Mouse (Mus musculus): ENCODE data around the gene Kbtbd7. TPM values are rescaled to one million over a fixed set of nuclear protein-coding genes. Genes with fewer than 3 reads are reported as not detected.
"Not testable (repeated sequence)": the region's sequence is repeated elsewhere in the genome, so short reads cannot be mapped to it uniquely, and the experiment has no call there.

Kbtbd7 gene
- polyA plus RNA-seq, 1 experiment from 2014 or later = 12.8 TPM

GRCm38 (mm10) chr14:79441441-79441840 lies 15.1 kb downstream of the Kbtbd7 start:
- Histone ChIP-seq H3K36me3 (ENCODE audit: control insufficient read depth, insufficient read depth, low read length) (no peaks in the 10 kb centered on the region), H3K4me2 (ENCODE audit: low read depth, low read length) (no peak overlapping the region), H3K27me3 (ENCODE audit: control insufficient read depth, insufficient read depth, low read depth, low read length) (no peaks in the 10 kb centered on the region), H3K4me3 (ENCODE audit: low read length) (no peak overlapping the region), H3K9me3 (ENCODE audit: control insufficient read depth, low read length) (no peaks in the 10 kb centered on the region; the same call in 1 of the 2 replicates), H3K4me1 (replicated peaks; ENCODE audit: control insufficient read depth, insufficient read depth, low read length) (no peaks in the 10 kb centered on the region), H3K27ac (ENCODE audit: low read length) (no peak overlapping the region), H3K9ac (ENCODE audit: low read length) (no peak overlapping the region)
- no peak for ATAC-seq (ENCODE audit: low read depth)
- WGBS = 60% methylated on average over 5 of the region's 5 CpGs

- Histone ChIP-seq H3K4me3 (ENCODE audit: low read length) (no peak overlapping the region), H3K27ac (ENCODE audit: low read length) (no peak overlapping the region), H3K9me3 (ENCODE audit: control insufficient read depth, low read length) (no peaks in the 10 kb centered on the region; the same call in 1 of the 2 replicates), H3K27me3 (ENCODE audit: control insufficient read depth, insufficient read depth, low read depth, low read length) (no peaks in the 10 kb centered on the region), H3K4me1 (replicated peaks; ENCODE audit: control insufficient read depth, insufficient read depth, low read length) (no peaks in the 10 kb centered on the region), H3K4me2 (ENCODE audit: low read depth, low read length) (no peak overlapping the region), H3K9ac (ENCODE audit: low read length) (no peak overlapping the region), H3K36me3 (ENCODE audit: control insufficient read depth, insufficient read depth, low read length) (no peaks in the 10 kb centered on the region)
- ATAC-seq (ENCODE audit: low read depth) = no peak
- 73% methylated on average over 9 of the region's 9 CpGs for WGBS
These were observed 18.3 kb downstream of the Kbtbd7 start for GRCm38 (mm10) chr14:79444601-79445000.

DNA sequence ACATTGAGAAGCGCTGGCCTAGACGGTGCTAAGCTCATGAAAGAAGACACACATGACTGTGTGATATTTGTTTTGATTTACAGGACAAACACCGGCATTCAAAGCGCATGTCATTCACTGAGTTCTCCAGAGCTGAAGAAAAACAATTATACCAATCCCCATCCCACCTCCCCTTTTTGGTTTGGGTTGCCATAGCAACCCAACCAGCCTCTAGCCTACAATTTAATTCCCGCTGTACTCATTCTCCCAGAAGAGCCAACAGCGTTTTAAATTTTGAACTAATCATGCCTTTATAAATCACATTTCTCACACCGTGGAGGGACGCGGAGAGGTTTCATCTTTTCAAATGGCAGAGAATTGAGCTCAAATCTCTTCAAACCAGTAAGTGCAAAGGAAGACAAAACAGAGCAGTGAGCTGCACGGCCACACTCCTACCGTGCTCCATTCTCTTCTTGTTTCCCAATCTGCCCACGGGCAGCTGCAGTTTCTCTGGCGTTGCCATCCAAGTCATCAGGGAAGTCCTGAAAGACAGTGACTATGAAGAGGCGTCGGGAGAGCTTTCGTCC lies 18.8 kb downstream of the Kbtbd7 start:
- no peaks in the 10 kb centered on the region for H3K27me3 ChIP-seq (ENCODE audit: control insufficient read depth, insufficient read depth, low read depth, low read length)
- H3K9me3 ChIP-seq (ENCODE audit: control insufficient read depth, low read length) = no peaks in the 10 kb centered on the region
- no peak overlapping the region for H3K4me2 ChIP-seq (ENCODE audit: low read depth, low read length)
- H3K36me3 ChIP-seq (ENCODE audit: control insufficient read depth, insufficient read depth, low read length) = no peaks in the 10 kb centered on the region
- H3K4me3 ChIP-seq (ENCODE audit: low read length) = no peak overlapping the region
- H3K27ac ChIP-seq (ENCODE audit: low read length) = no peak overlapping the region
- 65% methylated on average over 16 of the region's 16 CpGs for WGBS
- H3K4me1 ChIP-seq (replicated peaks; ENCODE audit: control insufficient read depth, insufficient read depth, low read length) = no peaks in the 10 kb centered on the region
- H3K9ac ChIP-seq (ENCODE audit: low read length) = no peak overlapping the region
- ATAC-seq (ENCODE audit: low read depth) = no peak

- peak within 1 kb of the TSS; percentile 70 for H3K4me3 ChIP-seq (ENCODE audit: low read length)
- ATAC-seq (ENCODE audit: low read depth) = peak; percentile 94
- 14% methylated on average over 34 of the region's 89 CpGs for WGBS
- not testable (repeated sequence) for H3K27me3 ChIP-seq (ENCODE audit: control insufficient read depth, insufficient read depth, low read depth, low read length); H3K36me3 ChIP-seq (ENCODE audit: control insufficient read depth, insufficient read depth, low read length); H3K4me1 ChIP-seq (replicated peaks; ENCODE audit: control insufficient read depth, insufficient read depth, low read length); H3K9me3 ChIP-seq (ENCODE audit: control insufficient read depth, low read length)
- H3K27ac ChIP-seq (ENCODE audit: low read length) = peak within 1 kb of the TSS; percentile 68
- H3K9ac ChIP-seq (ENCODE audit: low read length) = peak within 1 kb of the TSS; percentile 73
- H3K4me2 ChIP-seq (ENCODE audit: low read depth, low read length) = peak within 1 kb of the TSS; percentile 72
These were observed 25.6 kb downstream of the Kbtbd7 start, which contains the start of gene Kbtbd6 for GRCm38 (mm10) chr14:79451681-79452590. Gene Kbtbd6, plus strand, starts transcription at chr14:79451835.

DNA sequence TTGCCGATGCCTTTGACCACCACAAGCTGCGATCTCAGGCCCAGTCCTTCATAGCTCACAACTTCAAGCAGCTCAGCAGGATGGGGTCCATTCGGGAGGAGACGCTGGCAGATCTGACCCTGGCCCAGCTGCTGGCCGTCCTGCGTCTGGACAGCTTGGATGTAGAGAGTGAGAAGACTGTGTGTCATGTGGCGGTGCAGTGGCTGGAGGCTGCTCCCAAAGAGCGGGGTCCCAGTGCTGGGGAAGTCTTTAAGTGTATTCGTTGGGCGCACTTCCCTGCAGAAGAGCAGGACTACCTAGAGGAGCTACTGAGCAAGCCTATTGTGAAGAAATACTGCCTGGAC lies 26.3 kb downstream of the Kbtbd7 start:
- not testable (repeated sequence) for H3K4me3 ChIP-seq (ENCODE audit: low read length); ATAC-seq (ENCODE audit: low read depth); H3K4me2 ChIP-seq (ENCODE audit: low read depth, low read length); H3K9ac ChIP-seq (ENCODE audit: low read length); H3K27ac ChIP-seq (ENCODE audit: low read length); H3K4me1 ChIP-seq (replicated peaks; ENCODE audit: control insufficient read depth, insufficient read depth, low read length); H3K36me3 ChIP-seq (ENCODE audit: control insufficient read depth, insufficient read depth, low read length); H3K27me3 ChIP-seq (ENCODE audit: control insufficient read depth, insufficient read depth, low read depth, low read length); H3K9me3 ChIP-seq (ENCODE audit: control insufficient read depth, low read length)
- WGBS = 98% methylated on average over 5 of the region's 10 CpGs

DNA sequence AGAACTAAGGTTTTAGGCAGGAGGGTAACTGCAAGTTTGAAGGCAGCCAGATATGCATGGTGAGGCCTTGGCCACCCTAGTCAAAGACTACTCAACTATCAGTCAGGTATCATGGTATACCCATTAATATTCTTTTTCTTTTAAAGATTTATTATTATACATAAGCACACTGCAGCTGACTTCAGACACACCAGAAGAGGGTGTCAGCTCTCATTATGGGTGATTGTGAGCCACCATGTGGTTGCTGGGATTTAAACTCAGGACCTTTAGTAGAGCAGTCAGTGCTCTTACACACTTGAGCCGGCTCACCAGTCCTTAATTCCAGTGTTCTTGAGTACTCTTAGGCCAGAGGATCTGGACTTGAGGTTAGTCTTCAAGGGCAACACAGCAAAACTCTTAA lies 34.1 kb downstream of the Kbtbd7 start:
- ATAC-seq (ENCODE audit: low read depth) = no peak
- Histone ChIP-seq H3K4me2 (ENCODE audit: low read depth, low read length) (no peak overlapping the region), H3K27ac (ENCODE audit: low read length) (no peak overlapping the region), H3K9me3 (ENCODE audit: control insufficient read depth, low read length) (no peaks in the 10 kb centered on the region), H3K4me1 (replicated peaks; ENCODE audit: control insufficient read depth, insufficient read depth, low read length) (no peaks in the 10 kb centered on the region), H3K4me3 (ENCODE audit: low read length) (no peak overlapping the region), H3K36me3 (ENCODE audit: control insufficient read depth, insufficient read depth, low read length) (peaks cover 28% of the 10 kb centered on the region), H3K9ac (ENCODE audit: low read length) (no peak overlapping the region), H3K27me3 (ENCODE audit: control insufficient read depth, insufficient read depth, low read depth, low read length) (no peaks in the 10 kb centered on the region)
- 88% methylated on average over 1 of the region's 1 CpGs for WGBS

DNA sequence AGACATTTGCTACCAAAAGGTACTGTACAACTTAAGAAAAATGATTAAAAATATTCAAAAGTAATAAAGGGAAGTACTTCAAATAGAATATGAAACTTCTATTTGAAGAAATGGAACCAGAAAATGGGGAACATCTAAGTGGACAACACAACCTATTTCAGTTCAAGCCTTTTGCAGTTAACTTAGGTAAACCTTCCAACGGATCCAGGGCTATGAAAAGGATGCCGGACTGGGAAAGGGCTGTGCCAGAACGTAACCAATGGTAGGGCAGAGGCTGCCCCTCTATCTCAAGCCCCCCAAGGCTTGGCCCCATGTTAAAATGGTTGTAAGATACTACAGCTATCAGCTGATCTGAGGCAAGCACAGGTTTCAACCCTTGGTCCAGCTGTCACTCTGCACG lies 34.7 kb downstream of the Kbtbd7 start:
- WGBS = 91% methylated on average over 4 of the region's 4 CpGs
- no peak overlapping the region for H3K27ac ChIP-seq (ENCODE audit: low read length)
- H3K4me2 ChIP-seq (ENCODE audit: low read depth, low read length) = no peak overlapping the region
- H3K4me1 ChIP-seq (replicated peaks; ENCODE audit: control insufficient read depth, insufficient read depth, low read length) = no peaks in the 10 kb centered on the region
- no peak for ATAC-seq (ENCODE audit: low read depth)
- H3K27me3 ChIP-seq (ENCODE audit: control insufficient read depth, insufficient read depth, low read depth, low read length) = no peaks in the 10 kb centered on the region
- no peaks in the 10 kb centered on the region for H3K9me3 ChIP-seq (ENCODE audit: control insufficient read depth, low read length)
- H3K36me3 ChIP-seq (ENCODE audit: control insufficient read depth, insufficient read depth, low read length) = peaks cover 34% of the 10 kb centered on the region
- H3K4me3 ChIP-seq (ENCODE audit: low read length) = no peak overlapping the region
- H3K9ac ChIP-seq (ENCODE audit: low read length) = no peak overlapping the region

DNA sequence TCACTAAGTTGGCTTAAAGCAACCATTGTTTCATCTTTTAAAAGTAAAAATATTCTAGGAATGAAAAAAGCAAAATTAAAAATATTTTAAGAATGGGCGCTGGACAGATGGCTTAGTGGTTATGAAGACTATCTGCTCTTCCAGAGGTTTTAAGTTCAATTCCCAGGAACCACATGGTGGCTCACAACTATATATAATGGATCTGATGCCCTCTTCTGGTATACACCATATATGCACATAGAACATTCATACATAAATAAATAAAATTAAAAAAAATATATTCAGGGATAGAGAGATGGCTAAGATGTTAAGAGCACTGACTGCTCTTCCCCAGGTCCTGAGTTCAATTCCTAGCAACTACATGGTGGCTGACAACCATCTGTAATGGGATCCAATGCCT lies 39.3 kb downstream of the Kbtbd7 start:
- WGBS = 95% methylated on average over 1 of the region's 1 CpGs
- no peak overlapping the region for H3K4me2 ChIP-seq (ENCODE audit: low read depth, low read length)
- no peaks in the 10 kb centered on the region for H3K27me3 ChIP-seq (ENCODE audit: control insufficient read depth, insufficient read depth, low read depth, low read length)
- H3K4me3 ChIP-seq (ENCODE audit: low read length) = no peak overlapping the region
- H3K4me1 ChIP-seq (replicated peaks; ENCODE audit: control insufficient read depth, insufficient read depth, low read length) = no peaks in the 10 kb centered on the region
- H3K36me3 ChIP-seq (ENCODE audit: control insufficient read depth, insufficient read depth, low read length) = peaks cover 59% of the 10 kb centered on the region
- ATAC-seq (ENCODE audit: low read depth) = no peak
- H3K9me3 ChIP-seq (ENCODE audit: control insufficient read depth, low read length) = no peaks in the 10 kb centered on the region
- H3K9ac ChIP-seq (ENCODE audit: low read length) = no peak overlapping the region
- H3K27ac ChIP-seq (ENCODE audit: low read length) = no peak overlapping the region

DNA sequence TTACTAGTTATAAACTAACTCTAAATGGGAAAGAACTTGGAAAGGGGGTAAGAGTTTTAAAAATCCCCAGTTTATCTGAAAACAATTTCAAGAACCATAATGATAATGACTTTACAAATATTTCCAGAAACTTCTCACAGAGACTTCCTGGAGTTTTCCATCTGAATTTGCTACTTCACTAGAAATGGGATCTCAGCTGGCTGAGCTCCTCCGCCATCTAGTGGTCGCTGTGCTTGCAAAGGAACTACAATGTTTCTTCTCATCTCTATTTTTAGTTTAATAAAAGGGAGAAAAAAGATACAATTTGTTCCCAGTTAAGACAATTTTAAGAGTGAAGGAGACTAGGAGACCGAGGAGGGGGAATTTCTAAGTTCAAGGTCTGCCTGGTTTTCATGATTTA lies 41.3 kb downstream of the Kbtbd7 start:
- no peaks in the 10 kb centered on the region for H3K27me3 ChIP-seq (ENCODE audit: control insufficient read depth, insufficient read depth, low read depth, low read length)
- no peak for ATAC-seq (ENCODE audit: low read depth)

More for the DNA sequence above, 41.3 kb downstream of the Kbtbd7 start:
- no peaks in the 10 kb centered on the region for H3K4me1 ChIP-seq (replicated peaks; ENCODE audit: control insufficient read depth, insufficient read depth, low read length)
- H3K9ac ChIP-seq (ENCODE audit: low read length) = no peak overlapping the region
- H3K27ac ChIP-seq (ENCODE audit: low read length) = no peak overlapping the region
- 20% methylated on average over 3 of the region's 3 CpGs for WGBS
- no peak overlapping the region for H3K4me3 ChIP-seq (ENCODE audit: low read length)
- no peak overlapping the region for H3K4me2 ChIP-seq (ENCODE audit: low read depth, low read length)
- no peaks in the 10 kb centered on the region for H3K9me3 ChIP-seq (ENCODE audit: control insufficient read depth, low read length)
- peaks cover 55% of the 10 kb centered on the region for H3K36me3 ChIP-seq (ENCODE audit: control insufficient read depth, insufficient read depth, low read length)

Measured in lung, embryonic 16.5 days (tissue).